Mouse (Mus musculus) cerebellum, adult 2 months (tissue): ENCODE measurements around the gene Lrrk1. TPM values are rescaled to one million over a fixed set of nuclear protein-coding genes. Genes with fewer than 3 reads are reported as not detected.

Experiments
- DNase-seq, 2 experiments: peaks; one replicate each; pipeline ENCODE4 v3.0.0; 2021
- H3K27ac ChIP-seq: fragments of 200-500 bp; 2 replicates; pipeline ENCODE4 v1.5.1; 2012; ENCODE audit warnings: low read length, control low read depth, inconsistent platforms; ENCODE audit not compliant: insufficient read depth
- H3K27me3 ChIP-seq: fragments of 200-500 bp; 2 replicates; pipeline ENCODE4 v1.6.1; 2012; ENCODE audit warnings: inconsistent platforms, mild to moderate bottlenecking, low read length, moderate library complexity; ENCODE audit not compliant: control insufficient read depth, insufficient read depth
- H3K4me1 ChIP-seq: fragments of 200-500 bp; 2 replicates; pipeline ENCODE4 v1.6.1; 2011; ENCODE audit warnings: low read length; ENCODE audit not compliant: control insufficient read depth, insufficient read depth
- H3K4me3 ChIP-seq: fragments of 200-500 bp; replicated peaks from 2 replicates; pipeline ENCODE3; 2011; ENCODE audit warnings: mild to moderate bottlenecking, low read depth, low read length, control low read depth; ENCODE audit not compliant: insufficient read depth
- CTCF ChIP-seq: fragments of 200-500 bp; IDR thresholded peaks from 2 replicates; pipeline ENCODE4 v1.5.1; 2011; ENCODE audit warnings: low read depth, mild to moderate bottlenecking, control low read depth, low read length, moderate library complexity, borderline replicate concordance; ENCODE audit not compliant: insufficient read depth
- POLR2A ChIP-seq: fragments of 200-500 bp; IDR thresholded peaks from 2 replicates; pipeline ENCODE4 v1.6.1; 2011; ENCODE audit warnings: low read length, control low read depth, borderline replicate concordance; ENCODE audit not compliant: insufficient read depth
- WGBS: fragments of 180-500 bp; shearing (Covaris S2); methylation state at CpG from one replicate; pipeline ENCODE4 v1.1.7; 2018; 5-methylcytosine and 5-hydroxymethylcytosine counted together
- polyA plus RNA-seq: library from polyadenylated mRNA; depleted of rRNA; stranded (reverse); fragments of >200 nt; gene quantifications from 2 replicates; pipeline ENCODE4 v1.2.3, GENCODE M21; 2012

Lrrk1 gene
- polyA plus RNA-seq, 1 experiment, result 2.6 TPM

DNA sequence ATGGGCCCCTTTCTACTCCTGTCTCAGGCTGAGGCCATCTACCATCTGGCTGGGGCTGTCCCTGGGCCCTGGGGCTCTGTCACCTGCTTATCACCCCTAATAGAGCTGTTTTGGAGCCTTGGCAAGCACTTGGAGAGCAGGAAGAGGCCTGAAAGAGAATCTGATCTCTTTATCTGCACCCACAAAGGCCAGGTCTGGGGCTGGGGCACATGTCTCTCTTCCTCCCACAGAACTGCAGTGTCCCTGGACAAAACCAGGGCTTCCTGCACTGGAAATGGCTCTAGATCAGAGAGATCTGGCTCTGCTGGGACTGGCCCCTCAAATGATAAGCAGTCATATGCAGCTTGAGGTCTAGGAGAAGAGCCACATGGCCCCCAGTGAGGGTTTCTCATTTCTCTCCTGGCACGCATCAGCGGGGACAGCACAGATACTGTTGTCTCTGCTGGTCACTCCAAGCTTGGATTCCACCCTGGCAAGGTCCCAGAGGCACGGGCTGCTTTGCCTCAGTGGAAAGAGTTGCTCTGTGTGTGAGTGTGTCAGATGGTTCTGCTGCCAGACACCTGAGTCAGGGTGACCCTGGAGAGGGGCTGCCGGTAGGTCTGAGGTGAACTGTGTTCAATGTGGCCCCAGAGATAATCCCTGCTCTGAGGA lies 200.4 kb downstream of the Lrrk1 start:
- Histone ChIP-seq H3K27ac (no peak overlapping the region), H3K27me3 (no peaks in the 10 kb centered on the region), H3K4me1 (no peaks in the 10 kb centered on the region; the same call in 1 of the 2 replicates), H3K4me3 (no peak overlapping the region)
- TF ChIP-seq POLR2A (no peak), CTCF (no peak)
- 25% methylated on average over 4 of the region's 4 CpGs for WGBS
- DNase-seq, result no peak

GRCm38 (mm10) chr7:66185370-66185769 lies 202.8 kb downstream of the Lrrk1 start:
- Histone ChIP-seq H3K27ac (no peak overlapping the region), H3K4me1 (no peaks in the 10 kb centered on the region; the same call in 1 of the 2 replicates), H3K4me3 (no peak overlapping the region), H3K27me3 (no peaks in the 10 kb centered on the region)
- no peak for TF ChIP-seq CTCF
- TF ChIP-seq POLR2A, result no peak
- 69% methylated on average over 5 of the region's 5 CpGs for WGBS
- DNase-seq, result no peak

DNA sequence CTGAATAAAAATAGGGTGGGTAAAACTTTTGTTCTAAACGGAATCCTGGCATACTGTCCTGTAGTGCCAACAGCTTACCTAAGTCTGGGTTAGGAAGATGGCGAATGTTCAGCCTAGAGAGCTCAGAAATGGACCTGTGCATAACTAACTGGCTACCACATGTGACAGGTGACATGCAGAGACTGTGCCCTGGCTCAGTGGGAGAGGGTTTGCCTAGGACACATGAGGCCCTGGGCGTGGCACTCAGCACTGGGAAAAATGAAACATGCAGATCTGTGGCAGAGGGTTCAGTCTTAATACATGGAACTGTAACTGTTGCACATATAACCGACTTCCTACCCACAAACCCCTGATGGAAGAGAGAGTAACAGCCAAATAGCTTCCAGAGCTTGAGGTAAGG lies 204.1 kb downstream of the Lrrk1 start:
- Histone ChIP-seq H3K27me3 (no peaks in the 10 kb centered on the region), H3K4me3 (no peak overlapping the region), H3K27ac (no peak overlapping the region), H3K4me1 (no peaks in the 10 kb centered on the region; the same call in none of the 2 replicates)
- no peak for DNase-seq
- 82% methylated on average over 4 of the region's 4 CpGs for WGBS
- TF ChIP-seq POLR2A, result no peak
- no peak for TF ChIP-seq CTCF

- DNase-seq, result no peak
- WGBS, result 65% methylated on average over 8 of the region's 8 CpGs
- TF ChIP-seq POLR2A, result no peak
- TF ChIP-seq CTCF, result no peak
These were observed 204.7 kb downstream of the Lrrk1 start for GRCm38 (mm10) chr7:66183404-66183803.

DNA sequence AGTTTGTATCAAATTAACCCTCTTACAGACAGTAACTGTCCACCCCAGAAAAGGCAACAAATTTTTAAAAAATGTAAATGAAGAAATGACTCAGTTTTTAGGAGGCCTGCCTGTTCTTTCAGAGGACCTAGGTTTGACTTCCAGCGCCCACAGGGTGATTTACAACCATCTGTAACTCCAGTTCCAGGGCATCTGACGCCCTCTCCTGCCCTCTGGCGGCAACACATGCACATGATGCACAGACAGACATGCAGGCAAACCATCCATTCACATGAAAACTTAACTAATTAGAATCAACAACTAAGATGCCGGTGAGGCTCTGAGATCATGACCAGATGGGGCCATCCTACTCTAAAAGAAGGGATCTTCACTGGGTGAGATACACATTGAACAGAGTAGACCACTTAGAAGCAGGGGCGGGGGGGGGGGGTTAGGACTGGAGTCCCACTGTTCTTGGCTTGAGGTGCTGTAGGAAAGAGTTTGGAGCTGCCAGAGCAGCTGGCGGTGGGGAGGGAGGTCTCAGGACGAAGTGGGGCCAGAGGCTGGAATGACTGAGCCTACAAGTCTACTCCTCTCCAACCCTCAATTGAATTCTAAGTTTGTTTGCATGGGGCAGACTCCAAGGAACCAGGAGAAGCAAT lies 206.0 kb downstream of the Lrrk1 start:
- Histone ChIP-seq H3K27ac (no peak overlapping the region), H3K4me3 (no peak overlapping the region), H3K4me1 (peaks cover 2% of the 10 kb centered on the region), H3K27me3 (no peaks in the 10 kb centered on the region)
- TF ChIP-seq CTCF (no peak), POLR2A (no peak)
- WGBS, result 58% methylated on average over 7 of the region's 7 CpGs
- no peak for DNase-seq

More at GRCm38 (mm10) chr7:66183404-66183803, 204.7 kb downstream of the Lrrk1 start:
- no peaks in the 10 kb centered on the region for H3K27me3 ChIP-seq
- no peak overlapping the region for H3K27ac ChIP-seq
- no peaks in the 10 kb centered on the region; the same call in none of the 2 replicates for H3K4me1 ChIP-seq
- H3K4me3 ChIP-seq, result no peak overlapping the region

- no peak overlapping the region for H3K27ac ChIP-seq
- no peak overlapping the region for H3K4me3 ChIP-seq
- no peak for DNase-seq
- TF ChIP-seq CTCF, result no peak
- no peak for TF ChIP-seq POLR2A
- peaks cover 2% of the 10 kb centered on the region for H3K4me1 ChIP-seq
- no peaks in the 10 kb centered on the region for H3K27me3 ChIP-seq
- 70% methylated on average over 10 of the region's 10 CpGs for WGBS
These were observed 207.3 kb downstream of the Lrrk1 start for GRCm38 (mm10) chr7:66180711-66181365.

DNA sequence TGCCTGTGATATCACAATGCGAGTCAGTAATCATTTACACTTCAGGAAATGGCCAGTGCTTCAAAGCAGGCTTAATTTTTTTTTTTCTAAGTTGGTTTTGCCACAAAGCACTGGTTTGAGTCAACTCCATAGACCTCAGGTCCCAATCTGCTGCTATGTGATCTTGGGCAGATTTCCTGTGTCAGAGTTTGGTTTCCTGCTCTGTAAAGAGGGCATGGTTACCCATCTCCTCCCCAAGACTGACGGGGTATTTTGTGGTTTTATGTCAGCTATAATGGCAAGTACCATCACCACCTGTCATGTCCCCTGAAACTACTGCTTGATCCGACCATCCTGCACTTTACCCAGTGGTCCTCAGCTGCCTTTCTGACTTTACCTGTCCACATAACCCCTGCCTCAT lies 207.9 kb downstream of the Lrrk1 start:
- DNase-seq, result no peak
- Histone ChIP-seq H3K4me3 (no peak overlapping the region), H3K27me3 (no peaks in the 10 kb centered on the region), H3K27ac (no peak overlapping the region), H3K4me1 (peaks cover 2% of the 10 kb centered on the region)
- 88% methylated on average over 3 of the region's 3 CpGs for WGBS
- TF ChIP-seq CTCF (no peak), POLR2A (no peak)

- 39% methylated on average over 7 of the region's 7 CpGs for WGBS
- Histone ChIP-seq H3K27ac (no peak overlapping the region), H3K27me3 (no peaks in the 10 kb centered on the region), H3K4me1 (peaks cover 2% of the 10 kb centered on the region), H3K4me3 (no peak overlapping the region)
- no peak for TF ChIP-seq CTCF
- TF ChIP-seq POLR2A, result no peak
- DNase-seq, result no peak
These were observed 208.4 kb downstream of the Lrrk1 start for GRCm38 (mm10) chr7:66179711-66180110.
